Mouse (Mus musculus): Measurements from ENCODE around the gene Tmem222. TPM values are rescaled to one million over a fixed set of nuclear protein-coding genes. Genes with fewer than 3 reads are reported as not detected.

The Tmem222 gene
- total and polyA plus RNA-seq, 2 experiments = 22.7 to 57.0 TPM

DNA sequence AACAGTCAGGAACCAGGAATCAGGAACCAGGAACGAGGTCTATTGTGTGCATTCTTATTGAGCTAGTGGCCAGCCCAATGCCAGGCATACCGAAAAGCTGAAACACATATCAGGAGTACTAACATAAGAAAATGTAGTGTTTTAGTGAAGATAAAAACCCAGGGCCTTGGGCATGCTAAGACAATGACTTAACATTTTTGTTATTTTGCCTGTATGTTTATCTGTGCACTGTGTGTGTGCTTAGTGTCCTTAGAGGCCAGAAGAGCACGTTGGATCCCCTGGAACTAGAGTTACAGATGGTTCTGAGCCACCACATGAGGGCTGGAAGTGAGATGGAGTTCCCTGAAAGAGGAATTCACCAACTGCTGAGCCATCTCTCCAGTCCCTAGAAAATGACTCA, 7.7 kb upstream of the Tmem222 start:
- H3K4me1 ChIP-seq (ENCODE audit: control insufficient read depth, insufficient read depth, low read length) = peaks cover 5% of the 10 kb centered on the region; the same call in 1 of the 2 replicates
- H3K36me3 ChIP-seq (ENCODE audit: control insufficient read depth, insufficient read depth, low read length) = no peaks in the 10 kb centered on the region
- H3K27ac ChIP-seq (replicated peaks; ENCODE audit: insufficient read depth, low read depth, low read length) = no peak overlapping the region
- WGBS = 73% methylated on average over 3 of the region's 3 CpGs
- H3K27me3 ChIP-seq (ENCODE audit: control insufficient read depth, insufficient read depth, low read length) = no peaks in the 10 kb centered on the region
- TF ChIP-seq POLR2A (IDR thresholded peaks at IDR 0.05; ENCODE audit: extremely low read depth, insufficient read depth, low read length) = no peak
- no peak for TF ChIP-seq CTCF (IDR thresholded peaks at IDR 0.05; ENCODE audit: low read depth, low read length)
- H3K4me3 ChIP-seq (ENCODE audit: insufficient read depth, low read depth, low read length) = no peak overlapping the region
- no peak for DNase-seq (ENCODE audit: extremely low read depth, low read depth, low spot score)
- H3K79me2 ChIP-seq (ENCODE audit: control insufficient read depth, insufficient read depth, low read length) = no peaks in the 10 kb centered on the region
- no peak overlapping the region for H3K9ac ChIP-seq (ENCODE audit: low read depth, low read length)

GRCm38 (mm10) chr4:133282656-133283055, 5.1 kb upstream of the Tmem222 start:
- Histone ChIP-seq H3K9ac (ENCODE audit: low read depth, low read length) (no peak overlapping the region), H3K4me1 (ENCODE audit: control insufficient read depth, insufficient read depth, low read length) (peaks cover 5% of the 10 kb centered on the region; the same call in 1 of the 2 replicates), H3K4me3 (ENCODE audit: insufficient read depth, low read depth, low read length) (no peak overlapping the region), H3K79me2 (ENCODE audit: control insufficient read depth, insufficient read depth, low read length) (no peaks in the 10 kb centered on the region), H3K27me3 (ENCODE audit: control insufficient read depth, insufficient read depth, low read length) (no peaks in the 10 kb centered on the region), H3K27ac (replicated peaks; ENCODE audit: insufficient read depth, low read depth, low read length) (no peak overlapping the region), H3K36me3 (ENCODE audit: control insufficient read depth, insufficient read depth, low read length) (no peaks in the 10 kb centered on the region)
- no peak for DNase-seq (ENCODE audit: extremely low read depth, low read depth, low spot score)
- WGBS = 66% methylated on average over 4 of the region's 4 CpGs
- TF ChIP-seq POLR2A (IDR thresholded peaks at IDR 0.05; ENCODE audit: extremely low read depth, insufficient read depth, low read length) (no peak), CTCF (IDR thresholded peaks at IDR 0.05; ENCODE audit: low read depth, low read length) (no peak)

DNA sequence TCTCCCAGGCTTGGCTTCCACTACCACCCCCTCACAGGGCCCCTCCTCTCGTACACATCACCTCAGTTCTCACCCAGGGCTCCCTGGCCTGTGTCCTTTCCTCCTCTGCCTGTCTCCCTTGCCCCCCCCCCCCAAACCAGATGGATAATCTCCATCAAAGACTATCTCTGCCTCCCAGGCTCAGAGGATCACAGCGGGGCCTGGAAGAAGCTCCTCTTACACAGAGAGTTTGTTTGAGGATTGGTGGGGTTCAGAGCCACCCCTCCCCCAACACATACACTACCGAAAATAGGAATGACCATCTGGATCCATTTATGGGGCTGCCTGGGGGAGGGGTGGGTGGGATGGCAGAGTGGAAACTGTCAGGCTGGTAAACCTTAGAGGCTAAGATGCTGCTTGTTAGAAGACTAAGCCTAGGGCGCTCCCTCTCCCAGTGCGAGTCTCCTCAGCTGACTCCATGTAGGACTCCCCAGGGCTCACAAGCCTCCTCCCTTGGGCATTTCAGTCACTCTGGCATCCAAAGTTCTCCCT, 4.4 kb upstream of the Tmem222 start:
- H3K9ac ChIP-seq (ENCODE audit: low read depth, low read length) = no peak overlapping the region
- no peak for DNase-seq (ENCODE audit: extremely low read depth, low read depth, low spot score)
- 72% methylated on average over 5 of the region's 5 CpGs for WGBS
- no peaks in the 10 kb centered on the region for H3K36me3 ChIP-seq (ENCODE audit: control insufficient read depth, insufficient read depth, low read length)
- no peak overlapping the region for H3K4me3 ChIP-seq (ENCODE audit: insufficient read depth, low read depth, low read length)
- H3K27me3 ChIP-seq (ENCODE audit: control insufficient read depth, insufficient read depth, low read length) = no peaks in the 10 kb centered on the region
- H3K27ac ChIP-seq (replicated peaks; ENCODE audit: insufficient read depth, low read depth, low read length) = no peak overlapping the region
- TF ChIP-seq POLR2A (IDR thresholded peaks at IDR 0.05; ENCODE audit: extremely low read depth, insufficient read depth, low read length) (no peak), CTCF (IDR thresholded peaks at IDR 0.05; ENCODE audit: low read depth, low read length) (no peak)
- H3K79me2 ChIP-seq (ENCODE audit: control insufficient read depth, insufficient read depth, low read length) = peaks cover 4% of the 10 kb centered on the region; the same call in 1 of the 2 replicates
- H3K4me1 ChIP-seq (ENCODE audit: control insufficient read depth, insufficient read depth, low read length) = peaks cover 5% of the 10 kb centered on the region; the same call in 1 of the 2 replicates

DNA sequence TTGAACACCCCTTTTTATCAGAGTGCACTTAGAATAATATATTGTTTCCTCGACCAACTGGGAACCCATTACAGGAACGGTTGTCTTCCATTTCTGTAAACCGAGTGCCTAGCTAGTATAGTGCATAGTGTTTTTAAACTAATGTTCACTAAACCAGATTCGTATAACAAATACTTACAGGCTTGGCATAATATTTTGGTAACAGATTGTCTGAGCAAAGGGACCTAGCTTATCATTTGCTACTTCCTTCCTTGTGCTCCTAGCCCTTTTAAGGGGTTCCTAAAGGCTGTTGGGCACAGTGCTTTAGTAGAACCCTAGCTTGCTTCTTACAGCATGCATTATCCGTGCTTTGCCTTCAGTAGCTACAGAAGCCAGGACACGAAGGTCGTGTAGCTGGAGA, 3.9 kb upstream of the Tmem222 start:
- Histone ChIP-seq H3K9ac (ENCODE audit: low read depth, low read length) (no peak overlapping the region), H3K36me3 (ENCODE audit: control insufficient read depth, insufficient read depth, low read length) (no peaks in the 10 kb centered on the region), H3K4me1 (ENCODE audit: control insufficient read depth, insufficient read depth, low read length) (peaks cover 8% of the 10 kb centered on the region; the same call in 1 of the 2 replicates), H3K27ac (replicated peaks; ENCODE audit: insufficient read depth, low read depth, low read length) (no peak overlapping the region), H3K27me3 (ENCODE audit: control insufficient read depth, insufficient read depth, low read length) (no peaks in the 10 kb centered on the region), H3K79me2 (ENCODE audit: control insufficient read depth, insufficient read depth, low read length) (peaks cover 8% of the 10 kb centered on the region; the same call in 1 of the 2 replicates), H3K4me3 (ENCODE audit: insufficient read depth, low read depth, low read length) (no peak overlapping the region)
- TF ChIP-seq POLR2A (IDR thresholded peaks at IDR 0.05; ENCODE audit: extremely low read depth, insufficient read depth, low read length) = no peak
- no peak for TF ChIP-seq CTCF (IDR thresholded peaks at IDR 0.05; ENCODE audit: low read depth, low read length)
- 62% methylated on average over 7 of the region's 7 CpGs for WGBS
- DNase-seq (ENCODE audit: extremely low read depth, low read depth, low spot score) = no peak

- no peak for TF ChIP-seq POLR2A (IDR thresholded peaks at IDR 0.05; ENCODE audit: extremely low read depth, insufficient read depth, low read length)
- TF ChIP-seq CTCF (IDR thresholded peaks at IDR 0.05; ENCODE audit: low read depth, low read length) = no peak
- WGBS = 86% methylated on average over 3 of the region's 3 CpGs
- Histone ChIP-seq H3K27me3 (ENCODE audit: control insufficient read depth, insufficient read depth, low read length) (no peaks in the 10 kb centered on the region), H3K36me3 (ENCODE audit: control insufficient read depth, insufficient read depth, low read length) (no peaks in the 10 kb centered on the region), H3K9ac (ENCODE audit: low read depth, low read length) (no peak overlapping the region; the same call in 1 of the 2 replicates), H3K4me1 (ENCODE audit: control insufficient read depth, insufficient read depth, low read length) (peaks cover 3% of the 10 kb centered on the region), H3K79me2 (ENCODE audit: control insufficient read depth, insufficient read depth, low read length) (peaks cover 31% of the 10 kb centered on the region; the same call in 1 of the 2 replicates), H3K4me3 (ENCODE audit: insufficient read depth, low read depth, low read length) (no peak overlapping the region), H3K27ac (replicated peaks; ENCODE audit: insufficient read depth, low read depth, low read length) (peak overlapping the region; percentile 68)
- no peak for DNase-seq (ENCODE audit: extremely low read depth, low read depth, low spot score)
These were observed 890 bp upstream of the Tmem222 start for GRCm38 (mm10) chr4:133278482-133278881.

DNA sequence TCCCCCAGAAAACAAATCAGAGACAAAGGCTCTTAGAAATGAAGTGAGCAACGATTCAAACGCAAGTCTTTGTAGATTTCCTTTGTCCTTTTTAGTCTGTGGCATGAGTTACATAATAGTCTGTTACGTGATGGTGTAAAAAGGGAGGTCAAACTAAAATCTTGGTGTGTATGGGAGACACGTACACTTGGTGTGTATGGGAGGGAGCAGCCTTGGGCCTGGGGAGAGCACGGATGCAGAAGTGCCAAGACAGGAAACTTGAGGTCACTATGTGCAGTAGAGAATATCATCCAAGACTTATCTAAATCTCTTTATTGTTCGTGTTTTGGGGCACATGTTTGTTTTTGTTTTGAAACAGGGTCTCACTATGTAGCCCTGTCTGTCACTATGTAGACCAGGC, 475 bp upstream of the Tmem222 start:
- H3K36me3 ChIP-seq (ENCODE audit: control insufficient read depth, insufficient read depth, low read length) = no peaks in the 10 kb centered on the region
- H3K27me3 ChIP-seq (ENCODE audit: control insufficient read depth, insufficient read depth, low read length) = no peaks in the 10 kb centered on the region
- no peak for TF ChIP-seq CTCF (IDR thresholded peaks at IDR 0.05; ENCODE audit: low read depth, low read length)
- TF ChIP-seq POLR2A (IDR thresholded peaks at IDR 0.05; ENCODE audit: extremely low read depth, insufficient read depth, low read length) = no peak
- H3K27ac ChIP-seq (replicated peaks; ENCODE audit: insufficient read depth, low read depth, low read length) = peak overlapping the region; percentile 68
- under 1% methylated on average over 6 of the region's 6 CpGs for WGBS
- H3K79me2 ChIP-seq (ENCODE audit: control insufficient read depth, insufficient read depth, low read length) = peaks cover 33% of the 10 kb centered on the region; the same call in 1 of the 2 replicates
- no peak for DNase-seq (ENCODE audit: extremely low read depth, low read depth, low spot score)
- peak overlapping the region; percentile 91 for H3K4me3 ChIP-seq (ENCODE audit: insufficient read depth, low read depth, low read length)
- peak overlapping the region; percentile 12; the same call in 1 of the 2 replicates for H3K9ac ChIP-seq (ENCODE audit: low read depth, low read length)
- H3K4me1 ChIP-seq (ENCODE audit: control insufficient read depth, insufficient read depth, low read length) = peaks cover 3% of the 10 kb centered on the region
